Mouse (Mus musculus): ENCODE data around the gene Mapkapk5.

DNA sequence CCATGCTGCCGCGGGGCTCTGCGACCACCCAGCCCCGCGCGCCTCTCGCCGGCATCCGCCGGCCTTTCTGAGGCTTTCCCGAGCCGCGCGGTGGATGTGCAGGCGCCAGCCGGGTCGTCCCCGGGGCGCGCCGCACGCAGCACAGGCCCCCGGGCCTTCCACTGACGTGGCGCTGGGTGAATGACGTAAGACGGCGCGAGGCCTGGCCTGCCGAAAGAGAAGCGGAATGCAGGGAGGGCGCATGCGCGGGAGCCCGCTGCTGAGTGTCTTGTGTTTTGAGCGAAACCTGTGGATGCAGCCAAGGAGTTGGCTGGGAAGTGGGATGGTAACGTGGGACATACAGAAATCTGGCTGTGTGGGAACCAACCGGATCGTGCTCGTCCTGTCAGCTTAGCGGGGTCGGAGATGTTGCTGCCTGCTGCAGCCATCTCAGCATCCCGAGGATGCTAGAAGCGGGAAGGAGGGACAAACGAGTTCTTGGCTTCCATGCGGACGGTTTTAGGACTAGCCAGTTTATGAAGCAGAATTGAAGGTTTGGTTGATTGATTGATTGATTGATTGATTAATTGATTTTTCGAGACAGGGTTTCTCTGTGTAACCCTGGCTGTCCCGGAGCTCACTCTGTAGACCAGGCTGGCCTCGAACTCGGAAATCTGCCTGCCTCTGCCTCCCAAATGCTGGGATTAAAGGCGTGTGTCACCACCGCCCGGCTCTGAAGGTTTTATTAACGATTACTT lies at the start of gene Mapkapk5:
- TF ChIP-seq USF1 (IDR thresholded peaks at IDR 0.05; ENCODE audit: low read depth) (no peak), FOSL1 (IDR thresholded peaks at IDR 0.05; ENCODE audit: insufficient read depth, low read length, poor library complexity, severe bottlenecking) (no peak), CTCF (IDR thresholded peaks at IDR 0.05; ENCODE audit: control insufficient read depth, insufficient read depth, insufficient read length) (no peak), MYOD1 (IDR thresholded peaks at IDR 0.05; ENCODE audit: control insufficient read depth, insufficient read length, low read depth) (no peak), MAX (IDR thresholded peaks at IDR 0.05) (peak; percentile 98)

Data from C2C12 (cell line).